ENCODE assay signal across 17 mouse cellular contexts in the genomic region with DNA sequence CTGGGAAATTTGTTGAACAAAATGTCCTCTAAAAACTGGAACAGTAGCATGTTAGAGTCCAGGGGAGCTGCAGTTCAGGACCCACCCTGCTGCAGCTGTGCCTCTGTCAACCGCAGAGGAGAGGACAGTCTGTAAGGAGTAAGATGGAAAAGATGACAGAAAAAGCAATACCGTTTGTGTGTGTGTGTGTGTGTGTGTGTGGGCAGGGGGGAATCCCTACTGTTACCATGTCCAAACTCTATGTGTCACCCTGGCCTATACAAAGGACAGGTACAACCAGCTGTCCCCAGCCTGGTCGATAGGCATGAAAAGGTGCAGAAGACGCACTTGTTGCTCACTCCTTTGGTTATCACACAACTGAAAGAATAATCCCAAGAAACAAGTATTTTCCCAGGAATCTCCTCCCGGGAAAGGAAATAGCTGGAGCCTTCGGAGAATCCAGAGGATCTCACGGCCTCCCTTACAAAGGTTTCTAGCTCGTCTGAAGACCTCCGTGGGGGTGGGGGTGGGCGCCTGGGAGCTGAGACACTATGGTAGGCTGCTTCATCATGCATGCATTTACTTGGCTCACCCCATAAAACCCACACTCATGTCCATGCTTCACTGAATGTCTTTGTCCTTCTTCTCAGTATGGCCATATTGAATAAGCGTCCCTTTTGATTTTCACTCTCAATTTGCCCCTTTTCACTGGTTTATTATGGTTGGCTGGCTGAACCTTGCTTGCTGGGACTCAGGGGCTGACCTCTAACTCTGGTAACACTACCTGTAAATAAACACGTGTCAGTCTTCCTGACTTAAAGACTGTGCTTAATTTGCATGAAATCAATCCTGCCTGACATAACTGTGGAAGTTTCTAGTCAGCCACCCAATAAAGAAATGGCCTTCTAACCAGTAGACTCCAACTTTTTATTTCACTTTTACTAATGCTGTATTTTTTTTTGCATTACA.
DNase-seq lines count a peak whose midpoint lies in the region; ATAC-seq lines count a peak whose summit lies in the region.
"Had no signal": no experiment of that assay in that cellular context is flagged by ENCODE, and none has a peak within 500 bp of the region (broad histone marks: within the 10 kb centered on the region; RNA-seq: fewer than 3 reads in every experiment).

No protein-coding gene starts in this region.

- H3K4me2 ChIP-seq in hindbrain, embryonic 11.5 days (replicated peaks; ENCODE audit: low read depth, low read length): no peak overlapping the region
- H3K4me2 ChIP-seq in hindbrain, embryonic 13.5 days: no peak overlapping the region
- no peak overlapping the region for H3K4me2 ChIP-seq in midbrain, embryonic 11.5 days
- no peak overlapping the region for H3K4me2 ChIP-seq in midbrain, embryonic 15.5 days
- no peak overlapping the region; the same call in 1 of the 2 replicates for H3K4me2 ChIP-seq in neural tube, embryonic 12.5 days (replicated peaks)
- H3K4me2 ChIP-seq: hindbrain, embryonic 15.5 days; limb, embryonic 12.5 days; liver, embryonic 13.5 days; lung, embryonic 14.5 days; midbrain, embryonic 12.5 days had no signal

- no peaks in the 10 kb centered on the region for H3K27me3 ChIP-seq in hindbrain, embryonic 11.5 days (ENCODE audit: control insufficient read depth, insufficient read depth, low read length)
- H3K27me3 ChIP-seq in hindbrain, embryonic 13.5 days: no peaks in the 10 kb centered on the region
- no peaks in the 10 kb centered on the region for H3K27me3 ChIP-seq in midbrain, embryonic 11.5 days (ENCODE audit: control insufficient read depth, insufficient read depth, low read length)
- H3K27me3 ChIP-seq in midbrain, embryonic 15.5 days (replicated peaks): no peaks in the 10 kb centered on the region
- no peaks in the 10 kb centered on the region for H3K27me3 ChIP-seq in neural tube, embryonic 12.5 days (replicated peaks)
- H3K27me3 ChIP-seq: hindbrain, embryonic 15.5 days; limb, embryonic 12.5 days; liver, embryonic 13.5 days; midbrain, embryonic 12.5 days had no signal

- peak; percentile 61; the same call in 1 of the 2 replicates for ATAC-seq in hindbrain, embryonic 11.5 days (ENCODE audit: low FRiP score)
- ATAC-seq in hindbrain, embryonic 13.5 days (ENCODE audit: low FRiP score): no peak
- ATAC-seq in midbrain, embryonic 11.5 days (ENCODE audit: low FRiP score): peak; percentile 67
- ATAC-seq in midbrain, embryonic 15.5 days (replicated peaks): no peak
- ATAC-seq in neural tube, embryonic 12.5 days (ENCODE audit: low FRiP score, low read depth): peak; percentile 70; the same call in 1 of the 2 replicates
- ATAC-seq: intestine, postnatal 0 days had no signal

- H3K36me3 ChIP-seq in hindbrain, embryonic 11.5 days (ENCODE audit: control insufficient read depth, insufficient read depth, low read length): no peaks in the 10 kb centered on the region
- no peaks in the 10 kb centered on the region for H3K36me3 ChIP-seq in hindbrain, embryonic 13.5 days
- no peaks in the 10 kb centered on the region for H3K36me3 ChIP-seq in midbrain, embryonic 11.5 days (ENCODE audit: control insufficient read depth, insufficient read depth, low read length)
- H3K36me3 ChIP-seq in midbrain, embryonic 15.5 days (replicated peaks): no peaks in the 10 kb centered on the region
- H3K36me3 ChIP-seq in neural tube, embryonic 12.5 days: no peaks in the 10 kb centered on the region
- H3K36me3 ChIP-seq: heart, embryonic 10.5 days; hindbrain, embryonic 15.5 days; limb, embryonic 12.5 days; liver, embryonic 13.5 days; midbrain, embryonic 12.5 days had no signal

- no peak overlapping the region for H3K27ac ChIP-seq in hindbrain, embryonic 11.5 days (ENCODE audit: low read depth, low read length)
- no peak overlapping the region for H3K27ac ChIP-seq in hindbrain, embryonic 13.5 days
- no peak overlapping the region for H3K27ac ChIP-seq in midbrain, embryonic 11.5 days (ENCODE audit: low read depth, low read length)
- H3K27ac ChIP-seq in midbrain, embryonic 15.5 days: no peak overlapping the region
- no peak overlapping the region for H3K27ac ChIP-seq in neural tube, embryonic 12.5 days
- H3K27ac ChIP-seq: heart, embryonic 10.5 days; hindbrain, embryonic 15.5 days; limb, embryonic 12.5 days; liver, embryonic 13.5 days; midbrain, embryonic 12.5 days had no signal

- no peaks in the 10 kb centered on the region for H3K4me1 ChIP-seq in hindbrain, embryonic 11.5 days (replicated peaks; ENCODE audit: control insufficient read depth, insufficient read depth, low read length)
- no peaks in the 10 kb centered on the region; the same call in 1 of the 2 replicates for H3K4me1 ChIP-seq in hindbrain, embryonic 13.5 days (replicated peaks)
- H3K4me1 ChIP-seq in midbrain, embryonic 11.5 days (ENCODE audit: control insufficient read depth, insufficient read depth, low read length): peaks cover 2% of the 10 kb centered on the region; the same call in 1 of the 2 replicates
- H3K4me1 ChIP-seq in midbrain, embryonic 15.5 days: no peaks in the 10 kb centered on the region
- no peaks in the 10 kb centered on the region for H3K4me1 ChIP-seq in neural tube, embryonic 12.5 days
- H3K4me1 ChIP-seq: heart, embryonic 10.5 days; hindbrain, embryonic 15.5 days; limb, embryonic 12.5 days; liver, embryonic 13.5 days had no signal

- H3K9ac ChIP-seq in hindbrain, embryonic 11.5 days (ENCODE audit: low read depth, low read length): no peak overlapping the region
- no peak overlapping the region for H3K9ac ChIP-seq in hindbrain, embryonic 13.5 days
- H3K9ac ChIP-seq in midbrain, embryonic 11.5 days (ENCODE audit: low read length): no peak overlapping the region
- H3K9ac ChIP-seq in midbrain, embryonic 15.5 days: no peak overlapping the region
- H3K9ac ChIP-seq in neural tube, embryonic 12.5 days: no peak overlapping the region
- H3K9ac ChIP-seq: hindbrain, embryonic 15.5 days; limb, embryonic 12.5 days; liver, embryonic 13.5 days; lung, embryonic 14.5 days; midbrain, embryonic 12.5 days had no signal

- DNase-seq in hindbrain, embryonic 11.5 days (ENCODE audit: low spot score): peak; percentile 13
- DNase-seq in midbrain, embryonic 11.5 days (ENCODE audit: low spot score, missing footprints): peak; percentile 83
- DNase-seq in embryo, embryonic 11 days: peak; percentile 19
- no peak for DNase-seq in urinary bladder, postnatal 14 days (ENCODE audit: low spot score)
- DNase-seq: cerebellum, adult 9-10 months; liver, embryonic 13.5 days; lung, embryonic 14.5 days; lung, postnatal 4 days; right cerebral cortex, adult 18-20 months had no signal

- no peak overlapping the region for H3K4me3 ChIP-seq in hindbrain, embryonic 11.5 days (ENCODE audit: low read depth, low read length)
- no peak overlapping the region for H3K4me3 ChIP-seq in hindbrain, embryonic 13.5 days
- H3K4me3 ChIP-seq in midbrain, embryonic 11.5 days (ENCODE audit: low read depth, low read length): no peak overlapping the region
- no peak overlapping the region for H3K4me3 ChIP-seq in midbrain, embryonic 15.5 days
- H3K4me3 ChIP-seq in neural tube, embryonic 12.5 days: no peak overlapping the region
- H3K4me3 ChIP-seq: heart, embryonic 10.5 days; hindbrain, embryonic 15.5 days; limb, embryonic 12.5 days; liver, embryonic 13.5 days; midbrain, embryonic 12.5 days had no signal

- H3K9me3 ChIP-seq in hindbrain, embryonic 11.5 days (ENCODE audit: control insufficient read depth, low read length): no peaks in the 10 kb centered on the region
- no peaks in the 10 kb centered on the region for H3K9me3 ChIP-seq in hindbrain, embryonic 13.5 days
- H3K9me3 ChIP-seq in midbrain, embryonic 11.5 days (ENCODE audit: control insufficient read depth, low read length): no peaks in the 10 kb centered on the region
- H3K9me3 ChIP-seq in midbrain, embryonic 15.5 days: no peaks in the 10 kb centered on the region
- H3K9me3 ChIP-seq in neural tube, embryonic 12.5 days: no peaks in the 10 kb centered on the region
- H3K9me3 ChIP-seq: heart, embryonic 10.5 days; hindbrain, embryonic 15.5 days; limb, embryonic 12.5 days; liver, embryonic 13.5 days; midbrain, embryonic 12.5 days had no signal

- 47% methylated on average over 12 of the region's 12 CpGs for WGBS in hindbrain, embryonic 11.5 days
- WGBS in hindbrain, embryonic 13.5 days: 38% methylated on average over 12 of the region's 12 CpGs
- 47% methylated on average over 12 of the region's 12 CpGs for WGBS in midbrain, embryonic 11.5 days
- WGBS in midbrain, embryonic 15.5 days: 47% methylated on average over 12 of the region's 12 CpGs
- WGBS in neural tube, embryonic 12.5 days: 42% methylated on average over 12 of the region's 12 CpGs

Comparison
In these comparisons a context has a peak if more than half of its experiments do, and no peak if none do; other contexts are left out.
1. ATAC-seq: peak in hindbrain, embryonic 11.5 days (single experiment), midbrain, embryonic 11.5 days (single experiment) and neural tube, embryonic 12.5 days (single experiment); none in hindbrain, embryonic 13.5 days (single experiment) and midbrain, embryonic 15.5 days (single experiment).